Mouse (Mus musculus) lung, embryonic 15.5 days (tissue): ENCODE results near the gene Cript. TPM values are rescaled to one million over a fixed set of nuclear protein-coding genes. Genes with fewer than 3 reads are reported as not detected.

Source experiments
- ATAC-seq: fragments of 200-750 bp; cut with Nextera tagmentation; 2 replicates; pipeline ENCODE4 v1.8.0; 2017; ENCODE audit warnings: moderate number of reproducible peaks, borderline replicate concordance; ENCODE audit not compliant: low FRiP score, low TSS enrichment; ENCODE audit errors: extremely low read depth
- H3K27ac ChIP-seq: fragments of 300-500 bp; sonication (generic); 2 replicates; pipeline ENCODE4 v1.5.1; 2015; ENCODE audit warnings: moderate library complexity, mild to moderate bottlenecking, inconsistent platforms
- H3K27me3 ChIP-seq: fragments of 300-500 bp; sonication (generic); 2 replicates; pipeline ENCODE4 v1.6.1; 2015; ENCODE audit warnings: inconsistent platforms
- H3K36me3 ChIP-seq: fragments of 300-500 bp; sonication (generic); 2 replicates; pipeline ENCODE4 v1.6.1; 2015; ENCODE audit warnings: inconsistent platforms
- H3K4me1 ChIP-seq: fragments of 300-500 bp; sonication (generic); 2 replicates; pipeline ENCODE4 v1.6.1; 2015; ENCODE audit warnings: inconsistent platforms
- H3K4me2 ChIP-seq: fragments of 300-500 bp; sonication (generic); 2 replicates; pipeline ENCODE4 v1.6.1; 2015; ENCODE audit warnings: inconsistent platforms, mild to moderate bottlenecking, moderate library complexity
- H3K4me3 ChIP-seq: fragments of 300-500 bp; sonication (generic); 2 replicates; pipeline ENCODE4 v1.5.1; 2015; ENCODE audit warnings: mild to moderate bottlenecking, inconsistent platforms
- H3K9ac ChIP-seq: fragments of 300-500 bp; sonication (generic); 2 replicates; pipeline ENCODE4 v1.6.1; 2015; ENCODE audit warnings: inconsistent platforms
- H3K9me3 ChIP-seq: fragments of 300-500 bp; sonication (generic); 2 replicates; pipeline ENCODE4 v1.6.1; 2016; ENCODE audit warnings: inconsistent platforms
- WGBS: fragments of 180-500 bp; shearing (Covaris S2); methylation state at CpG from one replicate; pipeline ENCODE4 v1.1.7; 2015; 5-methylcytosine and 5-hydroxymethylcytosine counted together
- polyA plus RNA-seq: library from polyadenylated mRNA; unstranded; fragments of >200 nt; fragmentation: Nextera tagmentation; extraction: Ambion mirVana; gene quantifications from 2 replicates; pipeline ENCODE4 v1.2.1, GENCODE M21; 2015

The Cript gene
- polyA plus RNA-seq, 1 experiment from 2014 or later, result 145 TPM

DNA sequence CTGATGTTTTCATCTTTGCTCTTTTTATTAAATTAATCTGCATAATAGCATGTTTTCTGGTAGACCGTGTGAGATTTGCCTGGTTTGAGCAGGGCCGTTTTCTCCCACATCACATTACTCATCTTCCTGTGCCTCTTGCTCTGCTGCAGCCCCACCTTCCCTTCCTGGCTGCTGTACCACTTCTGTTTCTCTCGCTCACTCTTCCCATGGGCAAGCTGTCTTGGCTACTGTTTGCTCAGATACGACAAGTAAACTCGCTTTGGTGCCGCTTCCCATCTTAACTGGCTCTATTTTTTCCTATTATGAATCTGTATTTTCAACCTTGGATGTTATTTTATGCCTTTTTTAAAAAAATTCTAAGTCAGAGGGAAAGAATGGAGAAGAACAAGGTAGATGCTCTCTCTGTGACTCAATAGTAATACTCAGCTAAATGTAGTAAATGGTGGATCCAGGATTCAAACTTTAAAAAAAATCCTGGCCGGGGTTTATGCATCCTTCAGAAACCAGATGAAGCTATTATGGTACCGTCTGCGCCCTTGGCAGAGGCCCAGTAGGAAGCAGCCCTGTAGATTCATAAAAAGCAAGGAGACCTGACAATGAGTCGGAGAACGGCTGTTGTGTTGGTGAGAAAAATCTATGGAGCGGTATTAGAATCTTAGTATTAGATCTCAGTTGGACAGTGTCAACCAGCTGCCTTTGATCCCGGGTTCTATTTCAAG lies 13.9 kb upstream of the Cript start:
- H3K9me3 ChIP-seq, result no peaks in the 10 kb centered on the region
- no peak for ATAC-seq
- no peaks in the 10 kb centered on the region for H3K27me3 ChIP-seq
- H3K4me1 ChIP-seq, result no peaks in the 10 kb centered on the region
- no peak overlapping the region for H3K4me2 ChIP-seq
- 80% methylated on average over 13 of the region's 13 CpGs for WGBS
- H3K9ac ChIP-seq, result no peak overlapping the region
- H3K27ac ChIP-seq, result no peak overlapping the region
- peaks cover 4% of the 10 kb centered on the region; the same call in 1 of the 2 replicates for H3K36me3 ChIP-seq
- H3K4me3 ChIP-seq, result no peak overlapping the region

GRCm38 (mm10) chr17:87019692-87020091 lies 5.7 kb upstream of the Cript start:
- H3K9me3 ChIP-seq, result no peaks in the 10 kb centered on the region
- no peaks in the 10 kb centered on the region; the same call in 1 of the 2 replicates for H3K4me1 ChIP-seq
- no peak overlapping the region for H3K4me3 ChIP-seq
- H3K27me3 ChIP-seq, result no peaks in the 10 kb centered on the region
- H3K4me2 ChIP-seq, result no peak overlapping the region
- 85% methylated on average over 5 of the region's 5 CpGs for WGBS
- peaks cover 13% of the 10 kb centered on the region; the same call in 1 of the 2 replicates for H3K36me3 ChIP-seq
- H3K27ac ChIP-seq, result no peak overlapping the region
- H3K9ac ChIP-seq, result no peak overlapping the region
- no peak for ATAC-seq

GRCm38 (mm10) chr17:87024491-87025242 lies 683 bp upstream of the Cript start:
- Histone ChIP-seq H3K27ac (peak overlapping the region; percentile 17; the same call in 1 of the 2 replicates), H3K4me3 (peak overlapping the region; percentile 75), H3K9me3 (no peaks in the 10 kb centered on the region), H3K27me3 (no peaks in the 10 kb centered on the region), H3K4me2 (peak overlapping the region; percentile 96), H3K36me3 (peaks cover 11% of the 10 kb centered on the region), H3K4me1 (peaks cover 9% of the 10 kb centered on the region; the same call in 1 of the 2 replicates), H3K9ac (peak overlapping the region; percentile 57)
- ATAC-seq, result peak; percentile 88; the same call in 1 of the 2 replicates
- WGBS, result under 1% methylated on average over 55 of the region's 55 CpGs

GRCm38 (mm10) chr17:87036141-87037073 lies 11.1 kb downstream of the Cript start:
- H3K27me3 ChIP-seq, result no peaks in the 10 kb centered on the region

DNA sequence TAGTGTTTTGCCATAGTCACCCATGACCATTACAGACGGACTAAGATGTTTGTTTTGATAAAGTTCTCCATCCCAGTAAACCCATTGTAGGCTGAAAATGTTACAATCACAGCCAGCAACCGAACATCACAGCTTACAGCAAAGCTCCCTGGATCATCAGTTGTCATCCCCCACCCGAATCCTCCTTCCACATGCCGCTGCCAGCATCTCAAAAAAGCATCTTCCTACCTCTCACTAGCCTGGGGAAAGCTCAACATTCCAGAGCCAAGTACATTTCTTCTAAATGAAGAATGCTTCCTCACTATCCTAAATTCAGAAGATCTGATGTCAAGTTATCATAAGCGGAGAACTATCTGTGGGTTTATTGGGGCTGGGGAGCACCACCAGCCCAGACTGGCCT lies 13.1 kb downstream of the Cript start:
- H3K4me3 ChIP-seq, result no peak overlapping the region
- no peak overlapping the region for H3K9ac ChIP-seq
- H3K9me3 ChIP-seq, result no peaks in the 10 kb centered on the region
- no peaks in the 10 kb centered on the region; the same call in 1 of the 2 replicates for H3K4me1 ChIP-seq
- WGBS, result 77% methylated on average over 5 of the region's 5 CpGs
- H3K36me3 ChIP-seq, result peaks cover 12% of the 10 kb centered on the region; the same call in 1 of the 2 replicates
- H3K27ac ChIP-seq, result no peak overlapping the region
- no peak for ATAC-seq
- no peak overlapping the region for H3K4me2 ChIP-seq
- no peaks in the 10 kb centered on the region for H3K27me3 ChIP-seq

More at GRCm38 (mm10) chr17:87036141-87037073, 11.1 kb downstream of the Cript start:
- H3K9me3 ChIP-seq, result no peaks in the 10 kb centered on the region
- no peak overlapping the region for H3K27ac ChIP-seq
- no peak overlapping the region for H3K4me2 ChIP-seq
- WGBS, result 45% methylated on average over 10 of the region's 10 CpGs
- H3K36me3 ChIP-seq, result peaks cover 18% of the 10 kb centered on the region
- no peaks in the 10 kb centered on the region; the same call in 1 of the 2 replicates for H3K4me1 ChIP-seq
- no peak overlapping the region for H3K4me3 ChIP-seq
- ATAC-seq, result no peak
- H3K9ac ChIP-seq, result no peak overlapping the region

DNA sequence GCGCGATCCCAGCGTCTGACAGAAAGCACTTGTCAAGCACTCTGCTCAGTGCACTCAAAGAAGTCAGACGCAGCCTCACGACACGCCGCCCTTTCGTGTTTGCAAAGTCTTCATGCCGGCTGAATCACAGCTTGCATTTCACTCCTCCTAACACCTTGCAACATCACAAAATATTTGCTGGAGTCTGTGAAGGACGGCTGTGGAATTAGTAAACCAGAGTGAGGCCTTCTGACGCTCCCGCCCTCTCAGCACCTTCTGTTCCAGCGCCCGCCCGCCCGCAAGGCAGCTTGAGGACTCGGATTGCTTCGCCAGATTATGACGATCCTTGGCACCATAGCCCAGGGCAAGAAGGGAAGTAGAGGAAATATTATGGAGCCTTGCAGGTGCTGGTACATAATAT lies 16.4 kb downstream of the Cript start:
- no peak for ATAC-seq
- no peak overlapping the region for H3K27ac ChIP-seq
- 45% methylated on average over 19 of the region's 19 CpGs for WGBS
- H3K9ac ChIP-seq, result no peak overlapping the region
- H3K9me3 ChIP-seq, result no peaks in the 10 kb centered on the region
- 0 out of 2 replicates have a peak, but pooled peaks cover 5% of the 10 kb centered on the region for H3K36me3 ChIP-seq
- H3K4me1 ChIP-seq, result peaks cover 5% of the 10 kb centered on the region; the same call in 1 of the 2 replicates
- peak overlapping the region; percentile 9; the same call in 1 of the 2 replicates for H3K4me3 ChIP-seq
- H3K27me3 ChIP-seq, result no peaks in the 10 kb centered on the region
- peak overlapping the region; percentile 43 for H3K4me2 ChIP-seq

DNA sequence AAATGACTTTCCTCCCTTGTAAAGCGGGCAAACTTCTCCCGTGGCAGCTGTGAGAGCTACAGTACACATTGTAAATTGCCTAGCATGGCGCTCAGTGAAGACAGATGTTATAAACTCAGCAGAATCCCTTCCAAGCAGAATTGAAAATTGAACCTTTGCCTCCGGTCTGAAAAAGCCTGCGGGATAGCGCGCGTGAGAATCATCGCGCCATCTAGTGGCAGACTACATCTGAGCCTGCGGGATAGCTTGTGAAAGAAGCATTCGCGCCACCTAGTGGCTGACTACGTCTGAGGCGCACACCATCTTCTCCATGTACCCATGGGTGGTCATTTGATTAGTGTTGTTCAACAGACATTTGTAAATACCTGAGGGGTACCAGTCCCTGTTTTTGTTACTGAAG lies 19.0 kb downstream of the Cript start:
- Histone ChIP-seq H3K9me3 (no peaks in the 10 kb centered on the region), H3K36me3 (no peaks in the 10 kb centered on the region), H3K9ac (no peak overlapping the region), H3K27ac (no peak overlapping the region), H3K4me3 (no peak overlapping the region), H3K27me3 (no peaks in the 10 kb centered on the region), H3K4me2 (no peak overlapping the region), H3K4me1 (peaks cover 5% of the 10 kb centered on the region; the same call in 1 of the 2 replicates)
- ATAC-seq, result peak; percentile 78
- under 1% methylated on average over 15 of the region's 15 CpGs for WGBS

GRCm38 (mm10) chr17:87044796-87045195 lies 19.4 kb downstream of the Cript start:
- no peaks in the 10 kb centered on the region for H3K9me3 ChIP-seq
- peaks cover 5% of the 10 kb centered on the region; the same call in 1 of the 2 replicates for H3K4me1 ChIP-seq
- no peak overlapping the region for H3K4me3 ChIP-seq
- H3K27ac ChIP-seq, result no peak overlapping the region
- H3K27me3 ChIP-seq, result no peaks in the 10 kb centered on the region
- no peak overlapping the region for H3K4me2 ChIP-seq
- H3K9ac ChIP-seq, result no peak overlapping the region
- ATAC-seq, result 0 out of 2 replicates have a peak, but pooled peaks have one; percentile 21
- H3K36me3 ChIP-seq, result no peaks in the 10 kb centered on the region
- WGBS, result 86% methylated on average over 8 of the region's 8 CpGs

DNA sequence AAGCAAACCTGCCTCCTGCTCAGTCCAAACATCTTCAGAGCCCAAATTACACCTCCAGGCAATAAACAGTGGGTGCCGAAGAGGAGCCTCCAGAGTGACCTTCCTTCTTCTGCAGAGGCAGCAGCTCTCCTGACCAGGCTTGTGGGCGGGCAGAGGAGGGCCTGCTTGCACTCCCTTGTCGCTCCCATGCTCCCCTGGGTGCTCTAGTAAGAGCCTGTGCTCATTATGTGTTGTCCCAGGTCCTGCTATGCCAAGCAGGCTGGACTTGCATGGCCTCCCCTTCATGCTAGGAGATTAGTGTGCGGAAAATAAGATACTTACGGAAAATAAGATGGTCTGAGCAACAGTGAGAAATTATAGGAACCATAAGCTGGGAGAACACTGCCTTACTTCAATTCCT lies 24.3 kb downstream of the Cript start:
- Histone ChIP-seq H3K36me3 (no peaks in the 10 kb centered on the region), H3K27ac (no peak overlapping the region), H3K9me3 (no peaks in the 10 kb centered on the region), H3K4me3 (no peak overlapping the region), H3K9ac (no peak overlapping the region), H3K4me2 (no peak overlapping the region), H3K27me3 (no peaks in the 10 kb centered on the region), H3K4me1 (peaks cover 9% of the 10 kb centered on the region; the same call in 1 of the 2 replicates)
- WGBS, result 53% methylated on average over 5 of the region's 5 CpGs
- ATAC-seq, result no peak

DNA sequence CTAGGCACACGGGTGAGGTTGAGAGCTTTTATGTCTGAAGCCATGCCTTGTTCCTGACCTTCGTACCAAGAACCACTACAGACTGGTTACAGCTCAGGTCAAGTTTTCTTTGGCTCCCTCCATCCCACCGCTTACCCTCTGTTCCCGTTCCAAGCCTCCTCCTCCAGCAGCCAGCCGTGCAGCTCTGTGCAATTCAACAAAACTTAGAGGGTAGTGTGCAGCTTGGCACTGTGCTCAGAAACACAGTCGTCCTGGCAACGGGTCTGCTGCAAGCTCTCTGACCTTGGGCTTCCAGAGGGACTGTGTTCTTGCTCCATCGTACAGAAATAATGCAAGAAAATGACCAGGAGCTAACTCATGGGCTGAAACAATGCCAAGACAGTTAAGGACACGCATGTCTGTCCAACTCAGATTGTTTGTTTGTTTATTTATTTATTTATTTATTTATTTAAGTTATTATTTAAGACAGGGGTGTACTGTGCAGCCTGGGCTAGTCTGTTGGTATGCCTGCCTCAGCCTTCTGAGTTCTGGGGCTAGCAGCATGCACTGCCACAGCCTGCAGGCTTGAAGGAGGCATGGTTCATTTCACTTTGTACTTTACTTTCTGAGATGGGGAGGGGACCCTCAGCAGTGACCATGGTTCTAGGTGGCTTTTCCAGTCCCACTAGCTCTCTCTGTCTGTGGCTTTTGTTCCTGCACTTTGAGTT lies 25.3 kb downstream of the Cript start:
- no peak overlapping the region for H3K9ac ChIP-seq
- peaks cover 16% of the 10 kb centered on the region; the same call in 1 of the 2 replicates for H3K4me1 ChIP-seq
- ATAC-seq, result peak; percentile 48; the same call in 1 of the 2 replicates
- H3K4me2 ChIP-seq, result no peak overlapping the region
- H3K27ac ChIP-seq, result no peak overlapping the region
- H3K36me3 ChIP-seq, result no peaks in the 10 kb centered on the region
- H3K4me3 ChIP-seq, result no peak overlapping the region
- no peaks in the 10 kb centered on the region for H3K9me3 ChIP-seq
- no peaks in the 10 kb centered on the region for H3K27me3 ChIP-seq
- 41% methylated on average over 9 of the region's 9 CpGs for WGBS
